Mouse (Mus musculus) retina, adult 2 months (tissue): Measurements from ENCODE around the gene Tspo2.
A peak's percentile ranks its signal among the peaks of the same experiment; 100 is the strongest.

Experiments used
- DNase-seq: peaks from one replicate; pipeline ENCODE4 v3.0.0-alpha.2; 2012; ENCODE audit warnings: low read depth, low spot score

The Tspo2 gene

GRCm38 (mm10) chr17:48417521-48417920, 33.8 kb downstream of the Tspo2 start:
- no peak for DNase-seq

- no peak for DNase-seq
Measured at GRCm38 (mm10) chr17:48416425-48417195, 34.7 kb downstream of the Tspo2 start.

GRCm38 (mm10) chr17:48416011-48416410, 35.3 kb downstream of the Tspo2 start:
- DNase-seq = no peak

- no peak for DNase-seq
Measured at GRCm38 (mm10) chr17:48411241-48411640, 40.1 kb downstream of the Tspo2 start.

- DNase-seq = no peak
Measured at GRCm38 (mm10) chr17:48410299-48410785, 41.0 kb downstream of the Tspo2 start.

GRCm38 (mm10) chr17:48409380-48410298, 41.7 kb downstream of the Tspo2 start, which contains the start of the genes Nfya and Oard1:
Gene Nfya, minus strand, starts transcription at chr17:48409906.
Gene Oard1, plus strand, starts transcription at chr17:48410014.
- peak; percentile 98 for DNase-seq

- no peak for DNase-seq
Measured at GRCm38 (mm10) chr17:48408526-48409291, 42.6 kb downstream of the Tspo2 start.

- DNase-seq = no peak
Measured at GRCm38 (mm10) chr17:48407910-48408525, 43.3 kb downstream of the Tspo2 start.

GRCm38 (mm10) chr17:48407154-48407553, 44.2 kb downstream of the Tspo2 start:
- no peak for DNase-seq

- no peak for DNase-seq
Measured at GRCm38 (mm10) chr17:48404706-48405105, 46.6 kb downstream of the Tspo2 start.

GRCm38 (mm10) chr17:48403848-48404247, 47.5 kb downstream of the Tspo2 start:
- no peak for DNase-seq

- no peak for DNase-seq
Measured at GRCm38 (mm10) chr17:48402751-48403150, 48.6 kb downstream of the Tspo2 start.

GRCm38 (mm10) chr17:48401710-48402109, 49.6 kb downstream of the Tspo2 start:
- no peak for DNase-seq
